Mouse (Mus musculus): ENCODE data around the gene Hip1.

- TF ChIP-seq CTCF (IDR thresholded peaks at IDR 0.05), result peak; percentile 99; the same call in 1 of the 2 replicates
- TF ChIP-seq POLR2A (IDR thresholded peaks at IDR 0.05; ENCODE audit: insufficient read depth, low read depth, low read length), result no peak
These were observed 144.7 kb downstream of the Hip1 start for GRCm38 (mm10) chr5:135400244-135400643.

Data from heart, adult 2 months (tissue).